Mouse (Mus musculus) cortical plate, adult 2 months (tissue): ENCODE results near the gene Sf1.

Experiments used
- CTCF ChIP-seq: fragments of 200-500 bp; IDR thresholded peaks from 2 replicates; pipeline ENCODE4 v1.5.1; 2011; ENCODE audit warnings: mild to moderate bottlenecking, control low read depth, low read length; ENCODE audit not compliant: insufficient read depth; ENCODE audit errors: extremely low read depth
- POLR2A ChIP-seq: fragments of 200-500 bp; IDR thresholded peaks from 2 replicates; pipeline ENCODE4 v1.6.1; 2011; ENCODE audit warnings: mild to moderate bottlenecking, low read length, control low read depth; ENCODE audit not compliant: insufficient read depth; ENCODE audit errors: extremely low read depth

DNA sequence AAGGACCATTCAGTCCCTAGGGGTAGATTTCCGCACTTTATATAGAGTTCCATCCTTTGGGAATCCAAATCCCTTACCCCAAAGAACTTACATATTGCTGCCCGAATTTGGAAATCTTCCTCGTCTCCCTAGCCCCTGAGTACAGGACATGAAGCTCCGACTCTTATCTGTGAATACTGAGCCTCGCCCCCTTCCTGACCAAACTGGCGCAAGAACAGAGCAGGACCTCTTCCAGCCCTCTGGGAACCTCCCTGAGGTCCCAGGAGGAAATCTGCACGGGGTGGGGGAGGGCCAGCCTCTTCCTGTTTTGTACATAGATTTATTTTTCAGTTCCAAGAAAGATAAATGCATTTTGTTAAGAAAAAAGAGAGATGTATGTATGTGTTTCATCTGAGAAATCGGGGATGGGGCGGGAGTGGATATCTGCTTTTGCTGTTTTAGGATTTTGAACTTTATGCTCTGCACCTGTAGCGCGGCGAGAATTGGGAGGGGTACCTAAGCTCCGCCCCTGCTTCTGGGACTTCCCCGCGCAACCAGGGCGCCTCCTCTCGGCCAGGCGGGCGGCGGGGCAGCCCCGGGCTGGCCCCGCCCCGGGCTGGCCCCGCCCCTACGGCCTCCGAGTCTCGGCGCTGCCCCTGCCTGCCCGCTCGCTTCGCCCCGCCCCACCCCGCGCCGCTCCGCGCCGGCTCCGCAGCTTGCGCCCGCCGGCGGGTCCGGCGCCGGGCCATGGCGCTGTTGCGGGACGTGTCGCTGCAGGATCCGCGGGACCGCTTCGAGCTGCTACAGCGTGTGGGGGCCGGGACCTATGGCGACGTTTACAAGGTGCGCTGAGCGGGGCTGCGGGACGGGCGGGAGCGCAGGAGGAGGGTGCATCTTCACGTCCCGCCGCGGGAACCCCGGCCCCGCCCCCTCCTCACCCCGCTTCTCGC lies 22.7 kb upstream of the Sf1 start, which contains the start of gene Map4k2:
- TF ChIP-seq CTCF (0 out of 2 replicates have a peak, but pooled peaks have one; percentile 4), POLR2A (no peak)
